Mouse (Mus musculus) fat pad, adult 2 months (tissue): Measurements from ENCODE around the gene Snd1.

Experiments
- DNase-seq: peaks from one replicate; pipeline ENCODE4 v3.0.0-alpha.2; 2011; ENCODE audit warnings: low read depth, low spot score; ENCODE audit errors: extremely low read depth

The Snd1 gene

DNA sequence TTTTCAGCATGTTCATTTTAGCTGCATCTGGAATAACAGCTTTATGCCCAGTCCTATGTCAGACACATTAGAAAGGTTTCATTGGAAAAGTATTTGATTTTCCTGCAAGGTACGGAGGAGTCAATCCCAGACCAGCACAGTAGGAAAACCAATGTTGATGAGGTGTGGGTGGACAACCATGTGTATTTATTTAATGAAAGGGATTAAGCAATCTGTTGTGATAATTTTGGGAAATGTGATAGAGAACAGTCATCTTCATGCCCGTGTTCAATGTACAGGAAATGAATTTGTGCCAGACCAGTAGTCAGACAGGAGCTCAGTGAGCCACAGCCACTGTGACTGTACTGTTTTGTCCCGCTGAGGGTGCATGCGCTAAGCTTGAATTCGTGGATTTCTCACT, 212.8 kb downstream of the Snd1 start:
- DNase-seq, result no peak

- DNase-seq, result no peak
These were observed 217.7 kb downstream of the Snd1 start for GRCm38 (mm10) chr6:28692659-28693058.

DNA sequence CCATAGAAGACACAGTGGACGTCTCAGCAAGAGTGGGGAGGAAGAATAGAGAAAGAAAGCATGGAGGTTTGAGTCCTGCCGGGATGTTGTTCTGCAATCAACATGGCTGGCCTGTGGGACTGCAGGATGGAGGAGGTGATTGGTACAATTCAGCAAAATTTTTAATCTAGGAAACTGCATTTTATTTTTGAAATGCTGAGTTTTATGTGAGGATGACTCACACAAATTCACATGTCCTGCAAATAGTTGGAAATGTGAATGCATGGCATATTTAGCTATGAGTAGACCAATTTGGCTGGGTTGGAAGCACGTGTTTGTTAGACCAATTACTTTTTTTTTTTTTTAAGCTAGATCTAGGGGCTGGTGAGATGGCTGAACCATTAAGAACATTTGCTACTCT, 222.3 kb downstream of the Snd1 start:
- DNase-seq, result no peak

DNA sequence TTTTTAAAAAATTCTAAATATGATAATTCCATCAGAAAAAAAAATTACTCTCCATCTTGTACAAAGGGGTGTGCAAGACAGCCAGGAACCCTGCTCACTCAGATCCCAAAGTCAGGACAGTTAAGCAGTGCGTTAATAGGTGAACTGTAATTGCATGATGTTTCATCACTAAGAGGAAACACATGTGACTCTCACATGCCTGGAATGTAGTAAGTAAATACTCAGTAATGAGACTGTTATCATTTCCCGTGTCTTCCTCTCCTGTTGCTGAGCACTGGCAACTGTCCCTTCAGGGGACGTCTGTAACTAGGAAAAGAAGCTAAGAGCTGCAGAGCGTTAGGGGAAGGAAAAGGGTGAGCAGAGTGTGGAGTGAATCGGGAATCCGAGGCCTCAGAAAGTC, 229.7 kb downstream of the Snd1 start:
- DNase-seq, result no peak

GRCm38 (mm10) chr6:28705384-28706107, 230.6 kb downstream of the Snd1 start:
- DNase-seq, result no peak

GRCm38 (mm10) chr6:28706108-28706975, 231.4 kb downstream of the Snd1 start:
- no peak for DNase-seq

DNA sequence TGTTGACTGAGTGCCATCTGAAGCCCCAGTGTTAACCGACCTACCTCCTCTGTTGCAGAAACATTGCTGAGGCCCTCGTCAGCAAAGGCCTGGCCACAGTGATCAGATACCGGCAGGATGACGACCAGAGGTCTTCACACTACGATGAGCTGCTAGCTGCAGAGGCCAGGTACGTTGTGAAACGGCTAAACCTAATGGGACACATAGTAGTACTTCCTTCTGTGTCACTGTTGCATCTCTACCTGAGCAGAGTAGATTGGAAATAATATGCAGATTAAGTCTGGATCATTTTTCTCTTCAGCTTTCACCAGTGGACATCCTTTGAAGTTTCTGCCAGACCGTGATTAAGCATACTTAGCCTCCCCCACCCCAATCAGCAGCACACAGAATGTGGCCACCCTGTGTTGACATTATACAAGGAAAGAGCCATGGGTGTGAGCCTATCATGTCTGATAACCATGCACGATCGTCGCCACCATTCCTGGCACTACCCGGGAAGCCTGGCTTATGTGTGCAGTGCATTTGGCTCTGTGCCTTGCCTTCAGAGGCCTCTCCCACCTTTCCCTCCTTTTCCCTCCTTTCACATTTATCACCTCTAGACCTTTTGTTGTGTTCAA, 232.1 kb downstream of the Snd1 start:
- no peak for DNase-seq

- DNase-seq, result no peak
These were observed 235.1 kb downstream of the Snd1 start for GRCm38 (mm10) chr6:28710035-28710434.

DNA sequence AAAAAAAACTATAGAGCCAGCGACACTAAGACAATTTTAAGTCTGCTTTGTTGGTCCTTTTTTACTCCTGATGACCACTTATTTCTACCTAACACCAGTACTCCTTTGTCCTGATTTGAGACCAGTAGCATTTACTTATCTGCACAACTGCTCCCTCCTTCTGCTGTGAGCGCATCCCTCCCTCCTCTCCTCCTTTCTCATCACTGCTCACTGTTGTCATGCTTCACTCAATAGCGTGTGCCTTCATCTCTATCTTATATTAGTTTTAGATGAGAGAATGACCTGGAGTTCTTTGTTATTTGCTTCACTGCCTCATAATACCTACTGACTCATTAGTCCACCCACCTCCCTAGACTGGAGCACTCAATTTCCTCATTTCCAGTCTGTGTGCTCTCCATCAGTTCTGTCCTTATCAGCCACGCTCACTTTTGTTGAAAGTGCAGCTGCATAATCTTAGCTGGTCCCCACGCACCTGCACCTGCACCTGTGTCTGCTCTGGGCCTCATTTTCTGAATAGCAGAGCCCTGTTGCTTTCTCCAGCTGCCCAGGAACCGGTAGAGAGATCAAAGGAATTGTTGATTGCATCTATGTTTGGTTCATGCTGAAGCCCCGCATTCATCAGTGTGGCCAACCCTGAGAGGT, 242.4 kb downstream of the Snd1 start:
- no peak for DNase-seq

GRCm38 (mm10) chr6:28717845-28718237, 242.9 kb downstream of the Snd1 start:
- no peak for DNase-seq

DNA sequence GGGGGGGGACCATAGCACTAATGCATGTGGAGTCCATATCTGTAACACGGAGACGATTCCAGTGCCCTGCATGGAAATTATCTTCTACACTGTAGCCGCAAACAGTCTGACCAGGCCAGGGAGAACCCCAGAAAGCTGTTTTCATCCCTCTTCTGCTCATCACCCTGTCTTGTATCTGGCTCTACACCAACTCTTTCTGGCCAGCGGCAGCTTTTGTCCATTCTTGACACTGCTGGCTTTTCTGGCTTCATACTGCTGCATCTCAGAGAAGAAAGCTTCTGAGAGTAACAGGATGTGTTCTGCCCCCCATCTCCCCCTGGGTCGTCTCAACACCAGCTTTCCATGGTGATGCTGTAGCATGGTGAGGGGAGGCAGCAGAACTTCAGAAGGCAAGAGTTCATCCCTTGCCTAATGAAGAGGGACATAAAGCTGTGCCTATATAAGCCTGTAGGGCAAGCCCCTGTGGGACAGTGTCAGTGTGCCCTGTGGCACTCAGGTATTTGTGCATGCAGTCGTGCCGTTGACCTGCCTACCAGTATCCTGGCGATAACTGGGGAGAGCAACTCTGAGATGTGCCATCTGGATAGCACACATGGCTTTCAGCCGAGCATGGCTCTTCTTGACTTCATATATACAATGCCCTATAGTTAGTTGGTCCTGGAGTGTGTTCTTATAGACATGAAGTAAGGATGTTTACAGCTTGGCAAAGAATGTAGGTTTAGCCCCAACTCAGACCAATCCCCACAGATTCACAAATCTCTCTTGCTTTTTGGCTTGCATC, 245.6 kb downstream of the Snd1 start:
- DNase-seq, result no peak

- no peak for DNase-seq
These were observed 248.1 kb downstream of the Snd1 start for GRCm38 (mm10) chr6:28723059-28723458.

- no peak for DNase-seq
These were observed 249.8 kb downstream of the Snd1 start for GRCm38 (mm10) chr6:28724776-28725175.

DNA sequence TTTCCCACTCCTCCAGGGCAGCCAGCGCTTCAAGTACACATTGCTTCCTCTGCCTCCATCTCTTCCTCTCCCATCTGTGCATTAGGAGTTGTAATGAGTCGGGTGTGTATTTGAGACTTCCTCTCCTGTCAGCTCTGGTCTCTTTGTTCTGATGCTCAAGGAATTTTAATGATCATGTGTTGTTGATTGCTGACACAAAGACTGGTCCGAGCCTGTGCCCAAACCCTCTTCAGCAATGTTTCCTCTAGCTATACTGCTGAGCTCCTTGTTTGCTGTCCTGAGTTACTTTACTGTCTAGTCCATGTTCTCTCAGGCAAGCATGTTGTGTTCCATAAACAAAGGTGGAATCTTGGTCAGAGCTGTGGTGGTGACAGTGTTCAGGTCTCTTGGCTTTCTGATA, 254.3 kb downstream of the Snd1 start:
- no peak for DNase-seq

DNA sequence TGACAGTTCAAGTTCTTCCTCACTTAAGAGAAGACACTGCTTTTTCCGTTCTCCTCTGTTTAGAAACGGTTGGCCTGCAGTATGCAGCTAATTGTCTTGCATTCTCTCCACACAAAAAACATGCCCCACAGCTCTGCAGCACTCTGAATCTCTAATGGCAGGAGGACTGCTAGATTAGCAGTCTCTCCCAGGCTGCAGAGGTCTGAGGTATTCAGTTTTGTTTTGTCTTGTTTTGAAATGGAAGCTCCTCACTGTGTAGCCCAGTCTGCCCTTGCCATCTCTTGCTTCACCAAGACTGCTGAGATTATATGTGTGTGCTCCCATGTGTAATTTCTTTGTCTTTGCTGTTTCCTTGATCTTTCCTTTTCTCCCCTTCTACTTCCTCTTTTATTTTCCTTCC, 254.7 kb downstream of the Snd1 start:
- DNase-seq, result no peak

GRCm38 (mm10) chr6:28731246-28731645, 256.3 kb downstream of the Snd1 start:
- no peak for DNase-seq

GRCm38 (mm10) chr6:28733884-28734647, 259.1 kb downstream of the Snd1 start:
- DNase-seq, result peak; percentile 96

DNA sequence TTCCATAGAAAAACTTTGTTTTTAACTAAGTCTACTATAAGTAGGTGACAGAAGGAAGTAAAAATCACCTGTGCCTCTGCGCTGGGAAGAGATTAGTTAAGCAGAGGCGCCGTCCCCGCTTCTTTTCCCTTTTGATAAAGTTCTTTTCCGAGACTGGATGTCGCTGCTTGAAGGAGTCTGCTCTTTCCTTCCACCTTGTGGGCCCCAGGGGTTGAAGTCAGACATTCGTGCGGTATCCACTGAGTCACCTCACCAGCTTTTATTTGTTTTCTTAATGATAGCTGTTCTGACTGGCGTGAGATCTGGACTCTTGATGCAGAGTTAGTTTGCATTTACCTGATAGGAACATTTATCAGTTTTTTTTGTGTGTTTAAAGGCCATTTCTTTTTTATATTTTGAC, 260.2 kb downstream of the Snd1 start:
- no peak for DNase-seq

DNA sequence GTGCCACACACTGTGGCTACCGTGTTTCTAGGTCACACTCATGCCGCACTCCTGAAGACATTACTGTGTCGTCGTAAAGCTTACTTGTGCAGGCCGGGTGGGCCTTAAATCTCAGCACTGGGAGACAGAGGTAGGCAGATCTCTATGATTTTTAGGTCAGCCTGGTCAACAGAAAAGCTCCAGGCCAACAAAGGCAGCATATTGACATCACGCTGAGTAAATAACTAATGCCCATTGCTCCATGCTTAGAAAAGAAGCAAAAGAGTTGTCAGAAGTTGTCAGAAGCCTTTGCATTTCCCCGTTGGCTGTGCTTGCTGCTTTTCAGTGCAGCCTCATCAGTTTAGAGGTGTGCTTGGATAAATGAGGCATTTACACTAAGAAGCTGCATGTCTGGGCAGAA, 261.7 kb downstream of the Snd1 start:
- no peak for DNase-seq

DNA sequence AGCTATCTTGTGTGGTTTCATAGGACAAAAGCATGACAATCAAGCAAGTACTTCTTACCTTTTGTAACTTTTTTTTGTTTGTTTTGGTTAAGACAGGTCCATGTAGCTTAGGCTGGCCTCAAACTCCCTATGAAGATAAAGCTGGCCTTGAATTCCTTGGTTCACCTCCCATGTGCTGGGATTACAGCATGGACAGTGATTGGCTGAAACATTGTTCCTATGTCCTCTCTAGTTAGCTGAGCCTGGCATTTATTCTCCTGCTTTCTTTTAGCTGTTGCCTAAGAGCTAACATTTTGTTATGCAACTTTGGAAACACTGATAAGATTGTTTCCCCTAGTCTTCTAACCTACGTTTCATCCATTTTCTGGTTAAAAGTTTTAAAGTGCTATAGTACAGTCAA, 262.7 kb downstream of the Snd1 start:
- no peak for DNase-seq
